Mouse (Mus musculus) layer of hippocampus, adult 9-10 months (tissue): ENCODE measurements around the gene Lrrc8a.

ENCODE experiments used
- DNase-seq: peaks from one replicate; pipeline ENCODE4 v3.0.0; 2022; ENCODE audit warnings: low spot score

The Lrrc8a gene

GRCm38 (mm10) chr2:30239777-30240176, 2.3 kb downstream of the Lrrc8a start:
- no peak for DNase-seq

DNA sequence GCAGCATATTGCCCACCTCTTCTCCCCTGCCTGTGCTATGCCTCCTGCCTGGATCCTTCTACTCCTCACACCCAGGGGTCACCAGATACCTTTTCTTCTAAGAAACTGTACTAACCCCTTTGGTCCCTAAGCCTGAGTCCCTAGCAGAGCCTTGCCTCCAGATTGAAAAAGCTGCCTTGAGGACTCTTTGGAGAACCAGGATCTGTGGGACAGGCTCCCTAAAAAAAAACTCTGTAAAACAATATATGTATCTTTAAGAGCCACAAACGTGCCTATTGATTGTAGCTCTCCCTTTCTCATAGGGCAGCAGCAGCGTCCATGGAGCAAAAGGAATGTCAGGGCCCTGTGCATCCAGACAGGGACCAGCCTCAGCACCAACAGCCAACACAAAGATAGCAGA, 2.8 kb downstream of the Lrrc8a start, which contains the start of gene Gm28035:
Gm28035 (plus strand) TSS at position 301 of the 400 bp plus-strand sequence.
- DNase-seq = no peak

GRCm38 (mm10) chr2:30242509-30242908, 5.0 kb downstream of the Lrrc8a start:
- no peak for DNase-seq

DNA sequence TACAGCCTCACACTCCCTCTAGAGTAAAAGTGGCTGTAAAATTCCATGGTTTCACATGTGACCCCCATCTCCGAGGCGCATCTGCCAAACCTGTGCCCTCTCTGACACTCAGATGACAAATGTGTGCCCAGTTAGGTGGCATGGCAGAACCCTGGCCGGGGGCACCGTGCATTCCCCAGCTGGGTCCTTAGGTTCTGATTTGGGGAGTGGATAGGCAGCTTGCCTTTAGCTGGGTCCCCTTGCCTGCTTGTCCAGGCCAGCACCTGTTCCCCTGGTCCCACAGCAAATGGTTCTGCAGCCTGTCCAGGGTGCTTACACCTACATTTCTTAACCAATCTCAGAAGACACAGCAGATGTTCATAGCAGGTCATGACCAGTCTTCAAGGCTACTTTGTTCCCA, 5.9 kb downstream of the Lrrc8a start:
- no peak for DNase-seq

DNA sequence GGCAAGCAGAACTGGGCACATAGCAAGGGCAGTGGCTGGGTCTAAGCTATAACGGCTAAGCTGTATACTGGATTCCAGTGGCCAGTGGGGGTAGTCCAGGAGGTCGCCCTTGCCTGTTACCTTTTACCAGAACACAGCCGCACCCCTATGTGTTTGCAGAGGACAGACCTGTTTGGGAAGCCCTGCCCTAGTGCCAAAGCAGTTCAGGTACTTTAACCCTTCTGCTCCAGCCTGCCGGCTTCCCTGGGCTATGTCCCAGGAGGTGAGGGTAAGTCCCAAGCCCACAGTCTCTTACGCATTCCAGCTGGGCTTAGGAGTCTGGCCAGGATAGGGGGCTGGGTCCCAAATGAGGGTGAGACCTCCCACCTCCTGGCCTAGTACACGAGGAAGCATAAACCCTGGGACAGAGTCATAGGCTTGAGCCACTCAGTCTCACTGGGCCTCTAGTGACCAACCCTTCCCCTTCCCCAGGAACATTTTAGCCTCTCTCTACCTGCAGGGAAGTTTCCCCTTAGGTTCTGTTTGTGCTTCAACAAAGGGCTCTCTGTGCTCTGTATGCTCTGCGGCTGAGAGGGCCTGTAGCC, 7.2 kb downstream of the Lrrc8a start:
- DNase-seq = no peak

DNA sequence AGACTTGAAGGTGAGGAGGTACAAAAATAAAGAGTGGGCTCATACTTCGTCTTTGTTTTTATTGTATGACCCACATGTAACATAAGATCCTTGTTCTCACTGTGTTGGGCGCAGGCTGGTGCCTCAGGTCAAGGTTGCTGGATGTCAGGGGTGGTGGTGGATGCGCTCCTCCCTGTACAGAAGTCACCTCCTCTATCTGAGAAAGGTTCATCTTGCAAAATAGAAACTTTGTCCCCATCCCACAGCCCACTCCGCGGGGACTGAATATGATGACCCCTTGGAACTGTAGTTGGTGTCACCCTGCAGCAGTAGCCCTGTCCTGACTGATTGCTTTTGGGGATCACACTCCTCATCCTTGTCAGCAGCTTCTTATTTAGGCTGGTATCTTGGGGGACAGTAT, 9.5 kb downstream of the Lrrc8a start:
- no peak for DNase-seq

GRCm38 (mm10) chr2:30247681-30248080, 10.2 kb downstream of the Lrrc8a start:
- no peak for DNase-seq

DNA sequence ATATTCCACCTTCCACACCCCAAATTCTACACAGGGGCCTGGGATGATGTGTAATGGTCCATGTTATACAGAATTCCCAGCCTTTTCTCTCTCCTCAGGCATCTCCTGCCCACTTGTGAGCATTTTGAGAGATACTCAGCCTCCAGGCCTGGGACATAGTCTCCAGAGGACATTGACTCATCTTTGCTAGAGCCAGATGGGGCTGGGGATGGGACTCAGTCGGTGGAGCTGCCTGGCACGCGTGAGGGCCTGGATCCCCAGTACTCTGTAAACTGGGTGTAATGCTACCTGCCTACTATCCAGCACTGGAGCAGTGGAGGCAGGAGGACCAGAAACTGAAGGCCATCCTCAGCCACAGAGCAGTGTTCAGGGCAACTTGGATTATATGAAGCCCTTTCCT, 11.7 kb downstream of the Lrrc8a start:
- no peak for DNase-seq

GRCm38 (mm10) chr2:30250166-30251128, 12.9 kb downstream of the Lrrc8a start:
- DNase-seq = no peak

- no peak for DNase-seq
Observed at GRCm38 (mm10) chr2:30251417-30252104, 14.0 kb downstream of the Lrrc8a start.

- no peak for DNase-seq
Observed at GRCm38 (mm10) chr2:30252521-30252920, 15.0 kb downstream of the Lrrc8a start.

DNA sequence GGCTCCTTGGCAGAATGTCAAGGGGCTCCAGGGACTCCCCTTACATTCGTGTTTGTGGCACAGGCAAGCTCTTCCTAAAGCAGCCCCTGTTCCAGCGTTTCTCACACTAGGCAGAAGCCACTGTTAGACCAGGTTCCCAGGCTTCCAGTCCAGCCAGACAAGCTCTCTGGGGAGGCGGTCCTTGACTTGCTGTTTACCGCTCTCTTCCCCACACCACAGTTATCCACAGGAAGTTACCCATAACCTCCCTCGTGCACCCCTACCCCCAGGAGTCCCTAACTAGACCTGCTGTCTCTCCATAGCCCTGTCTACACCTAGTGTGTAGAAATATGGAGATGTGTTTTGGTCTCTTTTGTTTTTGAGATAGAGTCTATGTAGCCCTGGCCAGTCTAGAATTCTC, 16.3 kb downstream of the Lrrc8a start:
- no peak for DNase-seq

GRCm38 (mm10) chr2:30255631-30256395, 18.3 kb downstream of the Lrrc8a start:
- no peak for DNase-seq

DNA sequence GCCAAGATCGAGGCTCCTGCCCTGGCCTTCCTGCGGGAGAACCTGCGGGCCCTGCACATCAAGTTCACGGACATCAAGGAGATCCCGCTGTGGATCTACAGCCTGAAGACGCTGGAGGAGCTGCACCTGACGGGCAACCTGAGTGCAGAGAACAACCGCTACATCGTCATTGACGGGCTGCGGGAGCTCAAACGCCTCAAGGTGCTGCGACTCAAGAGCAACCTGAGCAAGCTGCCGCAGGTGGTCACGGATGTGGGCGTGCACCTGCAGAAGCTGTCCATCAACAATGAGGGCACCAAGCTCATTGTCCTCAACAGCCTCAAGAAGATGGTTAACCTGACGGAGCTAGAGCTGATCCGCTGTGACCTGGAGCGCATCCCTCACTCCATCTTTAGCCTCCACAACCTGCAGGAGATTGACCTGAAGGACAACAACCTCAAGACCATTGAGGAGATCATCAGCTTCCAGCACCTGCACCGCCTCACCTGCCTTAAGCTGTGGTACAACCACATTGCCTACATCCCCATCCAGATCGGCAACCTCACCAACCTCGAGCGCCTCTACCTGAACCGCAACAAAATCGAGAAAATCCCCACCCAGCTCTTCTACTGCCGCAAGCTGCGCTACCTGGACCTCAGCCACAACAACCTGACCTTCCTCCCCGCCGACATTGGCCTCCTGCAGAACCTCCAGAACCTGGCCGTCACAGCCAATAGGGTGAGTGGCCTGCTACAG, 19.3 kb downstream of the Lrrc8a start:
- no peak for DNase-seq

DNA sequence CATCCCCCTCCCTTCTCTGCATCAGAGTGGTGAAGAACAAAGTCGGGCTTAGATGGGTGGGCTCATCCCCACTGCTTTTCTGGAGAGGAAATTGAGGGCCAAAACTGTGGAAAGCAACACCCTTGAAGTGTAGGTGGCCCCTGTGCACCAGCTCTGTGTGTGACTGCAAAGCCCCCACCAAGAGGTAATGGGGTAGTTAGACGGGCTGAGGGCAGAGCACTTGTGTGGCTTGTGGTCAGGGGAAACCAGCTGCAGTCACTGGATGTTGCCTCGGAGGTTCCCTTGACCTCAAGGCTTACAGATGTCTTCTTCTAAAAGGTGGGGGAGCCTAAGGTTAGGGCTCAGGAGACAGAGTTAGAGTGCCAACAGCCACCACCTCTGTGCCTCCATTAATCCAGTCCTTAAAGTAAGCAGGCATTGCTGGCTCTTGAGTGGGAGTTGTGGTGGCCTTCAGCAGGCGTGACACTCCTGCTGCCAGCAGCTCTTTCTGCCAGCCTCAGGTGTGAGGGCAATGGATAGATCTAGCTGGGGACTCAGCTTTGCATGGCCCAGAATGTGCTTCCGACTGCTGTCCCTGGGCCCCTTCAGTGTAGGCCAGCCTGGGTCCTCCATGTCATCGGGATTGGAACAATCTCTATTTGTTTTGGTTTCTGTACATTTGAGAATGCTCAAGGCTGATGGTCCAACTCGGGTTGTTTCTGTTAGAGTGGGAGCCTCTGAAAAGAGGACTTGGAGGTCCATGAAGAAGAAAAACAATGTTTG, 20.4 kb downstream of the Lrrc8a start:
- DNase-seq = no peak

DNA sequence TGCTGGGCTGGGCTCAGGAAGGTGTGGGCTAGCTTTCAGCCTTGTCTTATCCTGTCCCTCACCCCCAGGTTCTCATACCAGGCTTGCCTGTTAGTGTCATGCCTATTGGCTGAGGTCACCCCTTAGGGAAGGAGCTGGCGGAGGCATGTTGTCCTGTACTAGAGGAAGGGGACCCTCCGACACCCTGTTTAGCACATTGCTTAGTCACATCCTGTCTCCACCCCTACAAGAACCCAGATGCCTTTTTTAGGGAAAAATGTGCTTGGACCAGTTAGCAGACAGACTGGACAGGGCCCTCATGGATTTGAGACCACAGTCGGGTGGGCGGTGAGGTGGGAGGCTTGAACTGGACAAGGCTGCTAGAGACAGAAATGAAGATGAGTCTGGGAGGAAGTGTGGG, 21.1 kb downstream of the Lrrc8a start:
- no peak for DNase-seq

DNA sequence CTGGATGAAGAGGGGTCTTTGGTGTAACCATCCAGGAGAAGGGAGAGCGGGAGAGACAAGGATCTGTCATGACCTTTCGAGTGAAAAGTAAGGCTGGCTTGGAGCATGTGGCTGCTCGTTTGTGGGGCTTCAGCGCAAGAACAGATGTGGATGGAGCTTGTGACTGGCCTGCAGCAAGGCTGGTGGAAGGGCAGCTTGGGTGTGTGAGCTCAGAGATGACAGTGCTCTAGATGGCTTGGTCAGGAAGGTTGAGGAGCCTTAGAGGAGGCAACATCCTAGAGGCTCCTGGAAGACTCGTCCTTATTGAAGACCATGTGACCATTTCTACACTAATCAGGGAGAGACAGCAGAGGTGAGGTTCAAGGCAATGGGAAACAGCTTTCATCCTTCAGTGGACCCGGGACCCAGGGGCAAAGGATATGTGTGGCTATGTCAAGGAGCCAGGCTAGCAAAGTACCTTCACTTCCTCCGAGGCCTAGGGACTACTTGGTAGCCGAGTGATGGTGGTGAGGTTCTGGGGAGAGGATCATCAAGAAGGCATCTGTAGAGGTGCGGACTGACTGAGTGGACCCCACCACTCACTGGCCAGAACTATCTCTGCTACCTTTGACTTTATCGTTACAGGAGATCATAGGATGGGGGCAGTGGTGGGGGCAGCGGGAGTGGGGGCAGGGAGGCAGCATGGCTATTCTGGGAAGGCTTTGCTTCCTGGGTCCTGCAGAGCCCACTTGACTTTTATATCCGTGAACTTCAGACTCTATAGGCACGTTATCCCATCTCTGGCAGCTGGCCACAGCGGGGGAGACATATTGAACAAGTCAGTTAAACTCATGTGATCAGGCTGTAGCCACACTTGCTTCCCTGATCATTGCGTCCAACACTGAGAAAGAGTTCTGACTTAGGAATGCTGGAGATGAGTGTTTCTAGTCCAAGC, 21.9 kb downstream of the Lrrc8a start:
- DNase-seq = no peak

- DNase-seq = no peak
Observed at GRCm38 (mm10) chr2:30261064-30261736, 23.7 kb downstream of the Lrrc8a start.
